Mouse (Mus musculus) liver, adult 2 months (tissue): ENCODE measurements around the gene Dguok. TPM values are rescaled to one million over a fixed set of nuclear protein-coding genes. Genes with fewer than 3 reads are reported as not detected.

Experiments
- DNase-seq: peaks from one replicate; pipeline ENCODE4 v3.0.0-alpha.2; 2011; ENCODE audit warnings: low read depth, low spot score; ENCODE audit errors: extremely low read depth
- H3K27ac ChIP-seq: fragments of 200-500 bp; replicated peaks from 2 replicates; pipeline ENCODE4 v1.5.1; 2012; ENCODE audit warnings: low read depth, mild to moderate bottlenecking, control low read depth, inconsistent platforms, low read length; ENCODE audit not compliant: insufficient read depth
- H3K27me3 ChIP-seq: fragments of 200-500 bp; 2 replicates; pipeline ENCODE4 v1.6.1; 2012; ENCODE audit warnings: mild to moderate bottlenecking, moderate library complexity, low read length, inconsistent platforms; ENCODE audit not compliant: control insufficient read depth, insufficient read depth
- H3K36me3 ChIP-seq: fragments of 200-500 bp; 2 replicates; pipeline ENCODE4 v1.6.1; 2012; ENCODE audit warnings: low read length, inconsistent platforms; ENCODE audit not compliant: control insufficient read depth, insufficient read depth
- H3K4me1 ChIP-seq: fragments of 200-500 bp; 2 replicates; pipeline ENCODE4 v1.6.1; 2011; ENCODE audit warnings: low read length; ENCODE audit not compliant: control insufficient read depth, insufficient read depth
- H3K4me3 ChIP-seq: fragments of 200-500 bp; 2 replicates; pipeline ENCODE4 v1.5.1; 2011; ENCODE audit warnings: low read depth, mild to moderate bottlenecking, control low read depth, low read length, moderate library complexity; ENCODE audit not compliant: insufficient read depth
- H3K79me2 ChIP-seq: fragments of 200-500 bp; 2 replicates; pipeline ENCODE4 v1.6.1; 2012; ENCODE audit warnings: inconsistent platforms, mild to moderate bottlenecking, low read length, moderate library complexity; ENCODE audit not compliant: control insufficient read depth, insufficient read depth
- H3K9ac ChIP-seq: fragments of 200-500 bp; 2 replicates; pipeline ENCODE4 v1.6.1; 2012; ENCODE audit warnings: low read depth, mild to moderate bottlenecking, control low read depth, inconsistent platforms, low read length
- CTCF ChIP-seq: fragments of 200-500 bp; IDR thresholded peaks from 2 replicates; pipeline ENCODE4 v1.5.1; 2011; ENCODE audit warnings: low read depth, low read length, control low read depth
- POLR2A ChIP-seq: fragments of 200-500 bp; IDR thresholded peaks from 2 replicates; pipeline ENCODE4 v1.6.1; 2011; ENCODE audit warnings: low read length, control low read depth; ENCODE audit not compliant: insufficient read depth; ENCODE audit errors: extremely low read depth
- WGBS: fragments of 180-500 bp; shearing (Covaris S2); methylation state at CpG from one replicate; pipeline ENCODE4 v1.1.7; 2018; 5-methylcytosine and 5-hydroxymethylcytosine counted together
- polyA plus RNA-seq: library from polyadenylated mRNA; depleted of rRNA; stranded (reverse); fragments of >200 nt; gene quantifications from 2 replicates; pipeline ENCODE4 v1.2.3, GENCODE M21; 2012
- total RNA-seq: library from RNA; depleted of rRNA; stranded (reverse); fragments of >200 nt; gene quantifications from 2 replicates; pipeline ENCODE4 v1.2.3, GENCODE M21; 2014

The Dguok gene
- total and polyA plus RNA-seq, 2 experiments, result 17.4 to 23.5 TPM

GRCm38 (mm10) chr6:83505554-83505953 is 1.2 kb downstream of the Dguok start:
- H3K4me3 ChIP-seq, result no peak overlapping the region

GRCm38 (mm10) chr6:83503361-83503760 is 3.4 kb downstream of the Dguok start:
- TF ChIP-seq POLR2A, result no peak
- no peak for TF ChIP-seq CTCF
- no peak overlapping the region for H3K4me3 ChIP-seq
- no peaks in the 10 kb centered on the region for H3K36me3 ChIP-seq
- no peak for DNase-seq
- H3K27ac ChIP-seq, result no peak overlapping the region
- H3K27me3 ChIP-seq, result no peaks in the 10 kb centered on the region
- peaks cover 9% of the 10 kb centered on the region; the same call in 1 of the 2 replicates for H3K79me2 ChIP-seq
- peaks cover 5% of the 10 kb centered on the region; the same call in 1 of the 2 replicates for H3K4me1 ChIP-seq
- H3K9ac ChIP-seq, result no peak overlapping the region
- 67% methylated on average over 3 of the region's 3 CpGs for WGBS

More at GRCm38 (mm10) chr6:83505554-83505953, 1.2 kb downstream of the Dguok start:
- Histone ChIP-seq H3K4me1 (peaks cover 5% of the 10 kb centered on the region; the same call in 1 of the 2 replicates), H3K9ac (no peak overlapping the region), H3K27me3 (no peaks in the 10 kb centered on the region), H3K27ac (no peak overlapping the region), H3K36me3 (no peaks in the 10 kb centered on the region), H3K79me2 (peaks cover 6% of the 10 kb centered on the region; the same call in 1 of the 2 replicates)
- no peak for TF ChIP-seq POLR2A
- no peak for TF ChIP-seq CTCF
- DNase-seq, result no peak
- 78% methylated on average over 4 of the region's 4 CpGs for WGBS

GRCm38 (mm10) chr6:83502656-83503055 is 4.1 kb downstream of the Dguok start:
- Histone ChIP-seq H3K9ac (no peak overlapping the region), H3K27me3 (no peaks in the 10 kb centered on the region), H3K27ac (no peak overlapping the region), H3K79me2 (peaks cover 9% of the 10 kb centered on the region; the same call in 1 of the 2 replicates), H3K4me3 (no peak overlapping the region), H3K36me3 (no peaks in the 10 kb centered on the region), H3K4me1 (peaks cover 5% of the 10 kb centered on the region; the same call in 1 of the 2 replicates)
- DNase-seq, result peak; percentile 17
- 79% methylated on average over 3 of the region's 3 CpGs for WGBS
- TF ChIP-seq POLR2A, result no peak
- TF ChIP-seq CTCF, result no peak

- H3K36me3 ChIP-seq, result no peaks in the 10 kb centered on the region
- WGBS, result 73% methylated on average over 9 of the region's 9 CpGs
- no peaks in the 10 kb centered on the region for H3K27me3 ChIP-seq
- no peak for DNase-seq
- TF ChIP-seq CTCF, result no peak
- TF ChIP-seq POLR2A, result no peak
- H3K4me3 ChIP-seq, result no peak overlapping the region
- no peak overlapping the region for H3K27ac ChIP-seq
- no peak overlapping the region for H3K9ac ChIP-seq
- peaks cover 9% of the 10 kb centered on the region; the same call in 1 of the 2 replicates for H3K79me2 ChIP-seq
- H3K4me1 ChIP-seq, result peaks cover 9% of the 10 kb centered on the region
Measured at GRCm38 (mm10) chr6:83501524-83502310, 5.1 kb downstream of the Dguok start.

GRCm38 (mm10) chr6:83500462-83500861 is 6.3 kb downstream of the Dguok start:
- WGBS, result 60% methylated on average over 3 of the region's 3 CpGs
- H3K9ac ChIP-seq, result no peak overlapping the region
- H3K4me1 ChIP-seq, result peaks cover 7% of the 10 kb centered on the region; the same call in 1 of the 2 replicates
- H3K4me3 ChIP-seq, result no peak overlapping the region
- H3K79me2 ChIP-seq, result peaks cover 9% of the 10 kb centered on the region; the same call in 1 of the 2 replicates
- no peaks in the 10 kb centered on the region for H3K27me3 ChIP-seq
- H3K27ac ChIP-seq, result no peak overlapping the region
- TF ChIP-seq POLR2A (no peak), CTCF (peak; percentile 58)
- no peak for DNase-seq
- no peaks in the 10 kb centered on the region; the same call in 1 of the 2 replicates for H3K36me3 ChIP-seq
